Mouse (Mus musculus) olfactory bulb, adult 2 months (tissue): ENCODE measurements around the gene Kcnj4. TPM values are rescaled to one million over a fixed set of nuclear protein-coding genes. Genes with fewer than 3 reads are reported as not detected.

Experiments
- H3K27ac ChIP-seq: fragments of 200-500 bp; 2 replicates; pipeline ENCODE4 v1.5.1; 2012; ENCODE audit warnings: low read depth, low read length; ENCODE audit not compliant: insufficient read depth
- H3K4me1 ChIP-seq: fragments of 200-500 bp; 2 replicates; pipeline ENCODE4 v1.6.1; 2012; ENCODE audit warnings: low read length; ENCODE audit not compliant: control insufficient read depth, insufficient read depth
- H3K4me3 ChIP-seq: fragments of 200-500 bp; 2 replicates; pipeline ENCODE4 v1.5.1; 2012; ENCODE audit warnings: mild to moderate bottlenecking, low read depth, low read length, moderate library complexity; ENCODE audit not compliant: insufficient read depth
- CTCF ChIP-seq: fragments of 200-500 bp; IDR thresholded peaks from 2 replicates; pipeline ENCODE4 v1.5.1; 2012; ENCODE audit warnings: low read depth, mild to moderate bottlenecking, low read length, moderate library complexity; ENCODE audit not compliant: insufficient read depth
- POLR2A ChIP-seq: fragments of 200-500 bp; IDR thresholded peaks from 2 replicates; pipeline ENCODE4 v1.6.1; 2012; ENCODE audit warnings: mild to moderate bottlenecking, low read depth, low read length, moderate library complexity; ENCODE audit not compliant: insufficient read depth
- WGBS: fragments of 180-500 bp; shearing (Covaris S2); methylation state at CpG from one replicate; pipeline ENCODE4 v1.1.7; 2018; 5-methylcytosine and 5-hydroxymethylcytosine counted together
- polyA plus RNA-seq: library from polyadenylated mRNA; stranded (reverse); fragments of >200 nt; gene quantifications from 2 replicates; pipeline ENCODE4 v1.2.4, GENCODE M21; 2012; ENCODE audit warnings: low replicate concordance; ENCODE audit not compliant: missing spikeins, insufficient read depth, insufficient read length

The Kcnj4 gene
- polyA plus RNA-seq, 1 experiment = 142 TPM

DNA sequence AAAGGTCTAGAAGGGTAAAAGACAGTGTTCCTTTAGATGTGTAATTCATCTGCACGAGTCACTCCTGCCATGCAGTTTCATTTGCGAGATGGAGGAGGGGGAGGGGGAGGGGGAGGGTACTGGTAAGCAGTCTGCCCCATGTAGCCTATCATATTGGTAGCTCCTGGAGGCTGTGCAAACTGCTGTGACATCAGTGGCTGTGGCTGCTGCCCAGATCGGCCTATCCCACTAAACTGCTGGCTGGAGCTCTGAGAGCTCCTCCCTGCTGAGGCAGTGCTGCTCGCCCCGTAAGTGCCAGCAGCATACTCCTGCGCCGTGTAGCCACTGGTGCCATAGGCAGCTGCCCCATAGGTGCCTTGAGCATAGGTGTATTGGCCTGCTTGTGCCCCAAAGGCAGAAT lies 24.9 kb upstream of the Kcnj4 start:
- H3K4me1 ChIP-seq = peaks cover 15% of the 10 kb centered on the region; the same call in 1 of the 2 replicates
- no peak overlapping the region; the same call in 1 of the 2 replicates for H3K27ac ChIP-seq
- no peak overlapping the region for H3K4me3 ChIP-seq
- TF ChIP-seq CTCF (no peak), POLR2A (no peak)
- WGBS = 52% methylated on average over 7 of the region's 7 CpGs

DNA sequence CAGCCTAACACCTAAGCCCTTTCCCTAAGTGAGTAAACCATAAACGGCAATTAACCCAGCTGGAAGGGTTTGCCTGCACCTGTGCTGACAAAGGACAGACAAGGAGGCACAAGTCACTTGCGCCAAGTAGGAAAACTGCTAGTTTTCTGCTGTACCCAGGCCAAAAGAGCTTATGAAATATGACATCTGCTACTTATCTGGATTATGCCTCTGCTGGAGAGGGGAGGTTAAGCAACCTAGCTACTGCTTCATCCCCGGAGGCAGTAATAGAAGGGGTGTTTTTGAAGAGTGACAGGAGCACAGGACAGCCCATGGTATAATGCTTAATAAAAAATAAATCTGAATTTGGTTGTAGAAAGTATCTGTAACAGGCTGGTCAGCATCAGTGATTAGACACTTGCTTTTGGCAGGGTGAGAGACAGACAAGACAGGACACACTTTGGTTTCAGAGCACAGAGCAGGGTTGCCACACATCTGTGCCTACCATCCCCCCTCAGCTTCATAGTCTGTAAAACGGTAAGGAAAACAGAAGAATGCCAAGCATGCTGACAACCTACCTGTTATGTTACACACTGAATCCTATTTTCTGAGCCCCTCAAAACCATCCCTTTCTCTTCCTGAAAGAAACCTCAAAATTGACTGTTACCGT lies 23.1 kb upstream of the Kcnj4 start:
- TF ChIP-seq CTCF (no peak), POLR2A (no peak)
- Histone ChIP-seq H3K27ac (no peak overlapping the region), H3K4me3 (no peak overlapping the region), H3K4me1 (peaks cover 11% of the 10 kb centered on the region; the same call in 1 of the 2 replicates)
- 41% methylated on average over 5 of the region's 5 CpGs for WGBS

DNA sequence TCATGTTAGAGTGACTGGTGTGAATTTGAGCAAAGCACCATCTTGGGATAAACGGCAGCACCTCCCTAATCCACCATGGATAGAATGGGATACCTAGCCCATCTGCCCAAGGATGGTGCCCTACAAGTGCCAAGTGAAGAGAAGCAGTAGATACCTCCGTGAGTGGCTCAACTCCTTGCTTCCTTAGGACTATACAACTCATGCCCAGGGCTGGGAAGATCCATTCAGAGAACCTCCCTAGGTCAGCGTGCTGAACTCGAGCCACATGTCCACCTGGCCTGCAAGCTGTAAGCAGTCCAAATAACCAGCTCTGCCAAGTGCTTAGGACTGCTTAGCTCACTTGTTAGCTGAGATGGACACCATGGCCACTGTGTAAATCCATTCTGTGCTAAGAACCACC lies 22.2 kb upstream of the Kcnj4 start:
- 67% methylated on average over 4 of the region's 4 CpGs for WGBS
- Histone ChIP-seq H3K27ac (no peak overlapping the region), H3K4me1 (peaks cover 12% of the 10 kb centered on the region), H3K4me3 (no peak overlapping the region)
- no peak for TF ChIP-seq CTCF
- TF ChIP-seq POLR2A = no peak

DNA sequence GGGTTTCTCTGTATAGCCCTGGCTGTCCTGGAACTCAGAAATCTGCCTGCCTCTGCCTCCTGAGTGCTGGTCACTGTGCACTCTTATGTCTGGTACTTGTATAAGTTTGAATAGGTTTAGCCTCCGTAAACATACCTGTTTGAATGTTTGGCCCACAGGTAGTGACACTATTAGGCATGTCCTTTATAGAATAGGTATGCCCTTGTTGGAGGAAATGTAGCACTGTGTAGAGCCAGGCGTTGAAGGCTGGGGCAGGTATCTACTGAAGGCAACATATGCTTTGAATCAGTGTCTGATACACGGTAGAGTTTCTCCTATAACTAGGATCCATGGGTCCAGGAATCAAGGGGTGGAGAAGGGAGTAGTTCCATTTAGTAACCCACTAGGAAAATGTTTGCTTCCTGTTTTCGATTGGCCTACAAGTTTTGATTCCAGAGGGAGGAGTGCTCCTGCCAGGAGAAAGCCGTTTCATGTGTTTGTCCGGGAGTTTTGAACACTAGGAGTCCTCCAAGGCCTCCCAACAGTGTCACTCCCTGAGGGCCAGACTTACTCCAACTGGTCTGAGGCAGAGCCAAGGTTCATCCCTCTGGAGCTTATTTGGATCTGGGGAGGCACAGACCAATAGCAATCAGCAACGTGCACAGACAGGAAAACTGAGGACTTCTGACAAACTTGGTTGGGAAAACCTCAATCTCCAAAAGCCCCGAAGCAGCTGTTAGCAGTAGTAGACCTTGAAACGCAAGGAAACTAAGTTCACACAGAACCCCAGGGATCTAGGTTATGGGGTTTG lies 21.1 kb upstream of the Kcnj4 start:
- no peak overlapping the region for H3K27ac ChIP-seq
- peaks cover 12% of the 10 kb centered on the region for H3K4me1 ChIP-seq
- no peak overlapping the region for H3K4me3 ChIP-seq
- 45% methylated on average over 9 of the region's 9 CpGs for WGBS
- no peak for TF ChIP-seq POLR2A
- no peak for TF ChIP-seq CTCF

DNA sequence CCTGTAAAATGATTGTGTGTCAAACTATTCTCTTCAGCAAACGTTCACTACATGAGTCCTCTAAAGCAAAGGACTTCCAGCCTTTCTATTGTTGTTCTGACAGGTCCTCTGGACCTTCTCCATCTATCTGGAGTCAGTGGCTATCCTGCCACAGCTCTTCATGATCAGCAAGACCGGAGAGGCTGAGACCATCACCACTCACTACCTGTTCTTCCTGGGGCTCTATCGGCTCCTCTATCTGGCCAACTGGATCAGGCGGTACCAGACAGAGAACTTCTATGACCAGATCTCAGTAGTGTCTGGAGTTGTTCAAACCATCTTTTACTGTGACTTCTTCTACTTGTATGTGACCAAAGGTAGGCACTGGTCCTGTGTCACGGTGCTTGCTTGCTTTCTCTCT lies 20.5 kb upstream of the Kcnj4 start:
- WGBS = 78% methylated on average over 5 of the region's 5 CpGs
- H3K4me1 ChIP-seq = peaks cover 12% of the 10 kb centered on the region
- no peak overlapping the region for H3K27ac ChIP-seq
- TF ChIP-seq POLR2A (no peak), CTCF (no peak)
- H3K4me3 ChIP-seq = no peak overlapping the region

DNA sequence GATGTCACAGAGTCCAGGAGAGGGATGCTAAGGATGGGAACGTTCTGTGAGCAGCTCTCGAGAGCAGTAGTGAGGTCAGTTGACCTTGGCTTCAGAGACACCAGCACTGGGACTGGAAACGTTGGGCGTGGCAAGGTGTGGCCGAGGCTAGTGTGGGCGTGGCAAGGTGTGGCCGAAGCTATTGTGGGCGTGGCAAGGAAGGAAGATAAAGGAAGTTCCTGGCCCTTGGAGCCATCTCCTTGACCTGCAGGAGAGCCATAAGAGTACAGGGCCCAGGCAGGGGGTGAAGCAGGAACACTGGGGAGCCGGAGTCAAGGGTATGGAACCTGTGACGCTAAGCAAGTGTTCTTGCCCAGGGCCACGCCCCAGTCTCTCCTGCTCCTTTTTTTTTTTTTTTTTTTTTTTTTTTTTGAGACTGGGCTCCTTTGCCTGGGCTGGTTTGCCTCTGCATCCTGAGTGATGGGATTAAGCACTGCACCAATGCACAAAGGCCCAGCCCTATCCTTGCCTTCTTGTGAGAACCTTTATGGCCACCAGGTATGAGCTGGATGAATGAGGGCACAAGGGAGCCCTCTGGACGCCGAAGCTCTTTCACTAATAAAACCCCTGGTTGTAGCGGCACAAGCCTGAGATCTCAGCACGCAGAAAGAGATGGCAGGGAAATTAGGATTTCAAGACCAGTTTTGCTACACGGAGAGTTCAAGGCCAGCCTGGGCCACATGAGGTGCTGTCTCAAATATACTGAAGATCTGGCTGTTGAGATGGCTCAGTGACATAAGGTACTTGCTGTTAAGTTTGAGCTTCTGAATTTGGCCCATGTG lies 14.6 kb upstream of the Kcnj4 start:
- Histone ChIP-seq H3K27ac (no peak overlapping the region), H3K4me1 (peaks cover 18% of the 10 kb centered on the region), H3K4me3 (no peak overlapping the region)
- TF ChIP-seq POLR2A (no peak), CTCF (no peak)
- WGBS = 62% methylated on average over 16 of the region's 16 CpGs

DNA sequence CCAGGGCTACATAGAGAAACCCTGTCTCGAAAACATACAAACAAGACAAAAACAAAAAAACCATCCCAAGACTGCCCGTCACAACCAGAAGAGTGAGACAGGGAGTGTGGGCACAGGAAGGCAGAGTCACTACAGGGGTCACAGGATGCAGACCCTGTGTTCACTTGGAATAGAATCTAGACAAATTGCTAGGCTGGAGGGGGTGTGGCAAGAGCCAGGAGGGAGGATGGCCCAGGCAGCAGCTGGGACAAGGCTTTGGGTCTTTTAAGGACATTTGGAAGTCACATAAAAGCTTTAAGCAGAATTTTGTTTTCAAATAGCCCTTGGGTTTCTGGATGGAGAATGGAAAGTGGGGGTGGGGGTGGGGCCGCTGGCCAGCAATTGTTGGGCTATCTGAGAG lies 13.5 kb upstream of the Kcnj4 start:
- Histone ChIP-seq H3K4me3 (no peak overlapping the region), H3K27ac (no peak overlapping the region), H3K4me1 (peaks cover 25% of the 10 kb centered on the region)
- WGBS = 88% methylated on average over 3 of the region's 3 CpGs
- TF ChIP-seq CTCF (no peak), POLR2A (no peak)

DNA sequence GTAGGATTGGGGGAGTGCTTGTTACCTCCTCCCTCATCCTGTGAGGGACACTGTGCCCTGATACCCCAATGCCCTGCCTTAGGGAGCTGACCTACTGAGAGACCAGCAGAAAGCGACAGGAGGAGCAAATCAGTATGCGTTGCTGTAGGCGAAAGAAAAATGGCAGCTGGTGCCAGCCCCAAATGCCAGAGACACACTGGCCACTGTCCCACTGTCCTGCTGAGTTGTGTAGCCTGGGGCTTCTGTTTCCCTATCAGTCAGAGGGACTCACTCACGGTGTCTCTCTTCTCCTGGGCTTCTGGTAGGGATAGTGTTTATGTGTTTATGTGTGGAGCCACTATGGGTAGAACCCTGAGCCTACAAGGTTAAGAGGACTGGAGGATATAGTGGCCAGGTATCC lies 12.7 kb upstream of the Kcnj4 start:
- TF ChIP-seq POLR2A (no peak), CTCF (no peak)
- Histone ChIP-seq H3K4me3 (no peak overlapping the region), H3K27ac (no peak overlapping the region), H3K4me1 (peaks cover 27% of the 10 kb centered on the region)
- WGBS = 84% methylated on average over 4 of the region's 4 CpGs
